Mouse (Mus musculus) CH12.LX (cell line): ENCODE results near the gene Pde9a. TPM values are rescaled to one million over a fixed set of nuclear protein-coding genes. Genes with fewer than 3 reads are reported as not detected.
"Not testable (repeated sequence)": the region's sequence is repeated elsewhere in the genome, so short reads cannot be mapped to it uniquely, and the experiment has no call there.

ENCODE experiments used
- DNase-seq: peaks from one replicate; pipeline ENCODE4 v3.0.0-alpha.2; 2013; ENCODE audit errors: extremely low read depth
- H3K27ac ChIP-seq: 2 replicates; pipeline ENCODE4 v1.5.1; 2012; ENCODE audit warnings: low read depth, mild to moderate bottlenecking, control low read depth, moderate library complexity; ENCODE audit not compliant: insufficient read depth
- H3K27me3 ChIP-seq: replicated peaks from 2 replicates; pipeline ENCODE3; 2012; ENCODE audit warnings: inconsistent platforms
- H3K36me3 ChIP-seq, 2 experiments: replicated peaks in 1 of 2; 2 replicates each; pipeline versions ENCODE3 to v1.6.1; 2012; ENCODE audit warnings: inconsistent platforms in 1 of 2, low read length in 1 of 2, mild to moderate bottlenecking in 1 of 2, mixed read lengths in 1 of 2, moderate library complexity in 1 of 2; ENCODE audit not compliant: control insufficient read depth in 1 of 2, insufficient read depth in 1 of 2
- H3K4me1 ChIP-seq, 2 experiments: 2 replicates each; pipeline ENCODE4 v1.6.1; 2012; ENCODE audit warnings: inconsistent platforms in 1 of 2, moderate library complexity in 1 of 2; ENCODE audit not compliant: insufficient read depth in 2 of 2, control insufficient read depth in 1 of 2
- H3K4me2 ChIP-seq: 2 replicates; pipeline ENCODE4 v1.6.1; 2012; ENCODE audit warnings: low read depth, mild to moderate bottlenecking, control low read depth; ENCODE audit not compliant: poor library complexity, insufficient read depth, severe bottlenecking
- H3K4me3 ChIP-seq, 3 experiments: fragments of 150-350 bp in 1 of 3; sonication (generic) in 1 of 3; replicated peaks in 1 of 3; 2 replicates each; pipeline versions ENCODE3 to v1.5.1; 2011 to 2012; ENCODE audit warnings: low read depth in 2 of 3, low read length in 2 of 3, mild to moderate bottlenecking in 2 of 3, moderate library complexity in 2 of 3, control low read depth in 1 of 3, improper control_type of control experiment in 1 of 3, inconsistent platforms in 1 of 3, mixed read lengths in 1 of 3; ENCODE audit not compliant: poor library complexity in 1 of 3
- H3K79me2 ChIP-seq: replicated peaks from 2 replicates; pipeline ENCODE4 v1.6.1; 2012; ENCODE audit warnings: mild to moderate bottlenecking, moderate library complexity; ENCODE audit not compliant: control insufficient read depth, poor library complexity, insufficient read depth, severe bottlenecking; ENCODE audit errors: extremely low read depth
- H3K9ac ChIP-seq: 2 replicates; pipeline ENCODE4 v1.6.1; 2012; ENCODE audit warnings: low read depth, mild to moderate bottlenecking, control low read depth, moderate library complexity; ENCODE audit not compliant: insufficient read depth
- H3K9me3 ChIP-seq: replicated peaks from 2 replicates; pipeline ENCODE3; 2012; ENCODE audit warnings: low read length, inconsistent platforms, mixed read lengths
- CTCF ChIP-seq, 2 experiments: IDR thresholded peaks in 1 of 2; conservative IDR thresholded peaks in 1 of 2; 2 replicates each; pipeline ENCODE4 v1.5.1; 2011 to 2012; ENCODE audit warnings: low read depth in 2 of 2, low read length in 2 of 2, improper control_type of control experiment in 1 of 2, inconsistent platforms in 1 of 2, mild to moderate bottlenecking in 1 of 2, moderate library complexity in 1 of 2
- E2F4 ChIP-seq: IDR thresholded peaks from 2 replicates; pipeline ENCODE4 v1.6.1; 2011; ENCODE audit warnings: low read depth, low read length, improper control_type of control experiment; ENCODE audit not compliant: insufficient replicate concordance
- ETS1 ChIP-seq: conservative IDR thresholded peaks from 2 replicates; pipeline ENCODE4 v1.6.1; 2012; ENCODE audit warnings: low read depth, mild to moderate bottlenecking, inconsistent platforms, low read length, improper control_type of control experiment, moderate library complexity
- GABPA ChIP-seq: IDR thresholded peaks from 2 replicates; pipeline ENCODE4 v1.6.1; 2012; ENCODE audit warnings: low read depth, low read length, improper control_type of control experiment, inconsistent platforms; ENCODE audit not compliant: insufficient replicate concordance
- JUND ChIP-seq: conservative IDR thresholded peaks from 2 replicates; pipeline ENCODE4 v1.6.1; 2011; ENCODE audit warnings: low read depth, low read length, improper control_type of control experiment
- MAFK ChIP-seq: IDR thresholded peaks from 2 replicates; pipeline ENCODE4 v1.6.1; 2011; ENCODE audit warnings: low read length, improper control_type of control experiment; ENCODE audit not compliant: insufficient replicate concordance
- MAZ ChIP-seq: IDR thresholded peaks from 2 replicates; pipeline ENCODE4 v1.6.1; 2012; ENCODE audit warnings: low read depth, mild to moderate bottlenecking, inconsistent platforms, low read length, improper control_type of control experiment, moderate library complexity
- MXI1 ChIP-seq: IDR thresholded peaks from 2 replicates; pipeline ENCODE4 v1.6.1; 2011; ENCODE audit warnings: mild to moderate bottlenecking, low read depth, low read length, improper control_type of control experiment
- MYC ChIP-seq: IDR thresholded peaks from 2 replicates; pipeline ENCODE4 v1.6.1; 2011; ENCODE audit warnings: low read depth, mild to moderate bottlenecking, improper control_type of control experiment, low read length
- NRF1 ChIP-seq: IDR thresholded peaks from 2 replicates; pipeline ENCODE4 v1.6.1; 2014; ENCODE audit warnings: low read depth, mild to moderate bottlenecking, inconsistent platforms, low read length, improper control_type of control experiment, moderate library complexity
- RAD21 ChIP-seq: IDR thresholded peaks from 2 replicates; pipeline ENCODE4 v1.6.1; 2011; ENCODE audit warnings: low read depth, mild to moderate bottlenecking, low read length, improper control_type of control experiment, moderate library complexity
- SIN3A ChIP-seq: IDR thresholded peaks from 2 replicates; pipeline ENCODE4 v1.6.1; 2012; ENCODE audit warnings: low read length, improper control_type of control experiment, inconsistent platforms
- TBP ChIP-seq: conservative IDR thresholded peaks from 2 replicates; pipeline ENCODE4 v1.6.1; 2011; ENCODE audit warnings: low read depth, low read length, improper control_type of control experiment
- TCF12 ChIP-seq: IDR thresholded peaks from 2 replicates; pipeline ENCODE4 v1.6.1; 2014; ENCODE audit warnings: low read depth, mild to moderate bottlenecking, inconsistent platforms, low read length, improper control_type of control experiment
- USF2 ChIP-seq: conservative IDR thresholded peaks from 2 replicates; pipeline ENCODE4 v1.6.1; 2011; ENCODE audit warnings: low read depth, low read length, improper control_type of control experiment
- dilution Hi-C: fragments of 300-500 bp; cut with MboI; formaldehyde crosslinking; loops from 2 replicates; pipeline ENCODE4 v1.14.3; 2020; ENCODE audit warnings: low sequenced_read_pairs; ENCODE audit not compliant: extremely low pct_unique_long_range_greater_than_20kb, extremely low pct_ligation_motif_present
- in situ Hi-C: fragments of 300-500 bp; cut with MboI; formaldehyde crosslinking; loops from 3 replicates; pipeline ENCODE4 v1.14.3; 2019; ENCODE audit warnings: low sequenced_read_pairs, low pct_ligation_motif_present, low pct_unique_long_range_greater_than_20kb, mixed read lengths
- polyA plus RNA-seq: library from polyadenylated mRNA; unstranded; fragments of >175 nt; gene quantifications from 2 replicates; pipeline ENCODE4 v1.2.1, GENCODE M21; 2012; ENCODE audit warnings: low read depth; ENCODE audit not compliant: insufficient read length
- total RNA-seq, 2 experiments: library from RNA; depleted of rRNA; stranded (reverse); fragments of 300-350 nt in 1 of 2; fragments of >200 nt in 1 of 2; gene quantifications; 2 replicates each; pipeline ENCODE4 v1.2.3; 2012 to 2014

Pde9a gene
- total and polyA plus RNA-seq, 3 experiments, result not detected

GRCm38 (mm10) chr17:31353255-31353654 lies 32.8 kb upstream of the Pde9a start:
- H3K9ac ChIP-seq, result no peak overlapping the region
- in situ Hi-C loops, result loop anchor here (25.0 kb wide), 1 partner anchor 284 kb away; the partner anchor contains the start of gene Cbs
- dilution Hi-C loops, result no loop called here
- no peaks in the 10 kb centered on the region for H3K79me2 ChIP-seq
- no peak overlapping the region for H3K4me2 ChIP-seq
- DNase-seq, result no peak
- no peak overlapping the region for H3K27ac ChIP-seq
- H3K9me3 ChIP-seq, result no peaks in the 10 kb centered on the region
- H3K27me3 ChIP-seq, result peaks cover 6% of the 10 kb centered on the region
- TF ChIP-seq ETS1 (no peak), CTCF (conservative IDR thresholded peaks at IDR 0.05 in 1 of 2, IDR thresholded peaks at IDR 0.05 in 1 of 2; ENCODE audit: low read depth in 2 of 2, low read length in 2 of 2) (no peak), SIN3A (no peak), JUND (no peak), MAZ (no peak), TCF12 (no peak), GABPA (no peak), USF2 (no peak), MAFK (no peak), MXI1 (no peak)
- H3K4me1 ChIP-seq, result no peaks in the 10 kb centered on the region
- H3K4me3 ChIP-seq, result no peak overlapping the region
- peaks cover 2 to 11% of the 10 kb centered on the region in 2 experiments for H3K36me3 ChIP-seq

- H3K4me1 ChIP-seq, H3K27ac ChIP-seq, H3K79me2 ChIP-seq, H3K4me2 ChIP-seq, DNase-seq, H3K9ac ChIP-seq, H3K4me3 ChIP-seq, H3K9me3 ChIP-seq, H3K27me3 ChIP-seq, dilution Hi-C loops, H3K36me3 ChIP-seq: not testable (repeated sequence)
- in situ Hi-C loops, result loop anchor here (25.0 kb wide), 1 partner anchor 283 kb away; the partner anchor contains the start of gene Cbs
These were observed 31.3 kb upstream of the Pde9a start for GRCm38 (mm10) chr17:31354684-31355083.

- Histone ChIP-seq H3K4me2 (no peak overlapping the region), H3K9me3 (no peaks in the 10 kb centered on the region), H3K9ac (no peak overlapping the region), H3K27me3 (peaks cover 6% of the 10 kb centered on the region), H3K27ac (no peak overlapping the region), H3K36me3 (no peaks in the 10 kb centered on the region), H3K79me2 (no peaks in the 10 kb centered on the region), H3K4me1 (no peaks in the 10 kb centered on the region), H3K4me3 (no peak overlapping the region)
- TF ChIP-seq E2F4 (no peak), TCF12 (no peak), TBP (no peak), RAD21 (no peak), GABPA (no peak), NRF1 (no peak), MYC (no peak)
- no peak for DNase-seq
- in situ Hi-C loops (loop anchor here (25.0 kb wide), 1 partner anchor 281 kb away; the partner anchor contains the start of gene Cbs), dilution Hi-C loops (no loop called here)
These were observed 30.1 kb upstream of the Pde9a start for GRCm38 (mm10) chr17:31355792-31356502.
